Comparison of ENCODE assay signal across 9 mouse cellular contexts in genomic region chr6:88196733-88197312, GRCm38 (mm10). TPM values are rescaled to one million over a fixed set of nuclear protein-coding genes. Genes with fewer than 3 reads are reported as not detected.
A peak's percentile ranks its signal among the peaks of the same experiment; 100 is the strongest.
DNase-seq lines count a peak whose midpoint lies in the region; ATAC-seq and TF ChIP-seq lines count a peak whose summit lies in the region.
"Had no signal": no experiment of that assay in that cellular context is flagged by ENCODE, and none has a peak within 500 bp of the region (broad histone marks: within the 10 kb centered on the region; RNA-seq: fewer than 3 reads in every experiment).

No protein-coding gene starts in this region.

- no peak for DNase-seq in kidney, adult 2 months
- DNase-seq in kidney, postnatal 25 days: no peak
- peak; percentile 48 for DNase-seq in embryo, embryonic 11 days
- no peak for DNase-seq in thymus, postnatal 0 days (ENCODE audit: low spot score)
- no peak for DNase-seq in adrenal gland, postnatal 4 days (ENCODE audit: low spot score in 2 of 2)

- no peak for TF ChIP-seq CTCF in kidney, adult 2 months (conservative IDR thresholded peaks at IDR 0.05; ENCODE audit: insufficient read depth, insufficient read length, low read depth, low read length)

- H3K36me3 ChIP-seq in kidney, adult 2 months (ENCODE audit: control insufficient read depth, insufficient read depth, low read length): no peaks in the 10 kb centered on the region
- no peaks in the 10 kb centered on the region for H3K36me3 ChIP-seq in hindbrain, embryonic 16.5 days (ENCODE audit: control insufficient read depth, insufficient read depth, low read length)
- H3K36me3 ChIP-seq in myocyte (ENCODE audit: control insufficient read depth, insufficient read depth): no peaks in the 10 kb centered on the region

- ATAC-seq in hindbrain, embryonic 16.5 days: no peak
- no peak for ATAC-seq in megakaryocyte-erythroid progenitor cell, adult 5-6 weeks (replicated peaks; ENCODE audit: low FRiP score, low TSS enrichment, poor library complexity, severe bottlenecking)

- H3K27ac ChIP-seq in kidney, adult 2 months (ENCODE audit: insufficient read depth, low read depth, low read length): 0 out of 2 replicates have a peak overlapping the region, but pooled peaks have one; percentile 24
- no peak overlapping the region for H3K27ac ChIP-seq in hindbrain, embryonic 16.5 days (ENCODE audit: low read depth, low read length)

- H3ac ChIP-seq in myocyte (ENCODE audit: control insufficient read depth, insufficient read length): no peak overlapping the region

- peaks cover 2% of the 10 kb centered on the region; the same call in 1 of the 2 replicates for H3K27me3 ChIP-seq in kidney, adult 2 months (replicated peaks; ENCODE audit: control insufficient read depth, insufficient read depth, low read length)
- H3K27me3 ChIP-seq in hindbrain, embryonic 16.5 days (replicated peaks; ENCODE audit: control insufficient read depth, insufficient read depth, low read length): peaks cover 82% of the 10 kb centered on the region
- H3K27me3 ChIP-seq in myocyte (ENCODE audit: control insufficient read depth, insufficient read depth, insufficient read length): no peaks in the 10 kb centered on the region

- TF ChIP-seq POLR2A in kidney, adult 2 months (IDR thresholded peaks at IDR 0.05; ENCODE audit: low read depth, low read length): no peak
- no peak for TF ChIP-seq POLR2A in myocyte (IDR thresholded peaks at IDR 0.05; ENCODE audit: insufficient read length, low read depth)

- peak overlapping the region; percentile 47 for H3K9ac ChIP-seq in hindbrain, embryonic 16.5 days (ENCODE audit: low read depth, low read length)

- H3K9me3 ChIP-seq in hindbrain, embryonic 16.5 days (ENCODE audit: control insufficient read depth, low read length): no peaks in the 10 kb centered on the region

- H3K4me3 ChIP-seq in kidney, adult 2 months (ENCODE audit: insufficient read depth, low read depth, low read length): peak overlapping the region; percentile 48
- H3K4me3 ChIP-seq in hindbrain, embryonic 16.5 days (ENCODE audit: low read length): peak overlapping the region; percentile 38
- peak overlapping the region; percentile 90 for H3K4me3 ChIP-seq in myocyte

- H3K79me2 ChIP-seq in myocyte (ENCODE audit: control insufficient read depth, insufficient read depth): peaks cover 15% of the 10 kb centered on the region

- WGBS in kidney, adult 2 months: 5% methylated on average over 44 of the region's 44 CpGs
- under 1% methylated on average over 36 of the region's 44 CpGs for WGBS in hindbrain, embryonic 16.5 days

- H3K4me1 ChIP-seq in kidney, adult 2 months (ENCODE audit: control insufficient read depth, insufficient read depth, low read length): no peaks in the 10 kb centered on the region
- H3K4me1 ChIP-seq in hindbrain, embryonic 16.5 days (ENCODE audit: control insufficient read depth, insufficient read depth, low read depth, low read length): peaks cover 27% of the 10 kb centered on the region

- H3K4me2 ChIP-seq in hindbrain, embryonic 16.5 days (ENCODE audit: low read length): peak overlapping the region; percentile 55
- peak overlapping the region; percentile 98 for H3K4me2 ChIP-seq in myocyte (ENCODE audit: low read depth)

TF ChIP-seq in myocyte, 11 proteins besides CTCF, POLR2A, EP300 and RAD21:
- TF ChIP-seq MAX (IDR thresholded peaks at IDR 0.05; ENCODE audit: low read depth) (no peak), MYOG (IDR thresholded peaks at IDR 0.05; ENCODE audit: control insufficient read depth in 1 of 3, insufficient read depth in 1 of 3, insufficient read length in 2 of 3, low read depth in 2 of 3) (no peak), SRF (IDR thresholded peaks at IDR 0.05; ENCODE audit: control insufficient read depth, insufficient read length, low read depth) (no peak), USF1 (IDR thresholded peaks at IDR 0.05; ENCODE audit: low read depth) (no peak), CEBPB (IDR thresholded peaks at IDR 0.05; ENCODE audit: insufficient read depth, poor library complexity, severe bottlenecking) (no peak), REST (IDR thresholded peaks at IDR 0.05; ENCODE audit: insufficient read depth, insufficient read length) (no peak), MYOD1 (IDR thresholded peaks at IDR 0.05; ENCODE audit: control insufficient read depth in 1 of 3, insufficient read length in 2 of 3, low read depth in 2 of 3) (no peak), POLR2AphosphoS2 (IDR thresholded peaks at IDR 0.05; ENCODE audit: insufficient read length, low read depth) (no peak), TCF3 (IDR thresholded peaks at IDR 0.05; ENCODE audit: insufficient read length, low read depth) (no peak), TCF12 (IDR thresholded peaks at IDR 0.05; ENCODE audit: insufficient read depth, poor library complexity, severe bottlenecking) (no peak), E2F4 (IDR thresholded peaks at IDR 0.05; ENCODE audit: insufficient read depth) (no peak)

RNA-seq across cellular contexts. Expression of gene Gata2, which starts 3.1 kb away (rescaled TPM):
- 36.9 and 37.4 TPM in 2 replicates for polyA plus RNA-seq in kidney, adult 2 months (2012; rRNA removed)
- 14.1 and 18.0 TPM in 2 replicates for polyA plus RNA-seq in hindbrain, embryonic 16.5 days (2015; fragmentation: Nextera tagmentation; extraction: Ambion mirVana)
- polyA plus RNA-seq in myocyte (2012; fragmentation: generic; extraction: Trizol): 19.3 TPM
- polyA plus RNA-seq in thymus, postnatal 0 days (2015; fragmentation: Nextera tagmentation; extraction: Ambion mirVana): 1.6 and 1.8 TPM in 2 replicates
- total RNA-seq in megakaryocyte-erythroid progenitor cell, adult 5-6 weeks (2014; fragmentation: Nextera tagmentation): 101 and 116 TPM in 2 replicates
- 37.4 and 48.8 TPM in 2 replicates for total RNA-seq in megakaryocyte-erythroid progenitor cell, adult 5-6 weeks (2017)
- total RNA-seq in adrenal gland, postnatal 4 days (2021): 10 to 100 TPM; 55.5 to 62.7 TPM

RNA-seq across cellular contexts. Expression of gene Dnajb8, which starts 25.2 kb away (rescaled TPM):
- polyA plus RNA-seq in kidney, adult 2 months (2012; rRNA removed): 0.10 TPM in 1 of 2 replicates, not detected in the other
- not detected in 2 replicates for polyA plus RNA-seq in hindbrain, embryonic 16.5 days (2015; fragmentation: Nextera tagmentation; extraction: Ambion mirVana)
- polyA plus RNA-seq in myocyte (2012; fragmentation: generic; extraction: Trizol): not detected
- not detected in 2 replicates for polyA plus RNA-seq in thymus, postnatal 0 days (2015; fragmentation: Nextera tagmentation; extraction: Ambion mirVana)
- total RNA-seq in megakaryocyte-erythroid progenitor cell, adult 5-6 weeks (2014; fragmentation: Nextera tagmentation): not detected in 2 replicates
- not detected in 2 replicates for total RNA-seq in megakaryocyte-erythroid progenitor cell, adult 5-6 weeks (2017)
- total RNA-seq in adrenal gland, postnatal 4 days (2021): not detected
- total RNA-seq: hematopoietic stem cell, adult 5-6 weeks had no signal

Comparison
In these comparisons a context has a peak if more than half of its experiments do, and no peak if none do; other contexts are left out.
1. H3K4me3 ChIP-seq: peak in every context shown above with its lines; median percentile 90 in myocyte; 48 in kidney, adult 2 months; 38 in hindbrain, embryonic 16.5 days.